16 mouse cellular contexts compared by ENCODE assay signal in genomic region chr5:3771512-3771911, GRCm38 (mm10). TPM values are rescaled to one million over a fixed set of nuclear protein-coding genes. Genes with fewer than 3 reads are reported as not detected.
DNase-seq lines count a peak whose midpoint lies in the region; ATAC-seq lines count a peak whose summit lies in the region.
"Had no signal": no experiment of that assay in that cellular context is flagged by ENCODE, and none has a peak within 500 bp of the region (broad histone marks: within the 10 kb centered on the region; RNA-seq: fewer than 3 reads in every experiment).

No protein-coding gene starts in this region.

- no peak for DNase-seq in midbrain, embryonic 10.5 days (ENCODE audit: low spot score)
- peak; percentile 66 for DNase-seq in embryonic facial prominence, embryonic 14.5 days (ENCODE audit: low spot score)
- DNase-seq in midbrain, embryonic 14.5 days: peak; percentile 33
- DNase-seq in liver, embryonic 11.5 days (ENCODE audit: low spot score): no peak
- DNase-seq: cerebellum, adult 2 months; heart, adult 11 months; kidney, adult 9 months; thymus, postnatal 25 days had no signal

- ATAC-seq in heart, embryonic 15.5 days (replicated peaks; ENCODE audit: insufficient number of reproducible peaks, insufficient read depth, low FRiP score, low read depth): no peak
- ATAC-seq in heart, embryonic 11.5 days (replicated peaks; ENCODE audit: insufficient number of reproducible peaks, low FRiP score, low TSS enrichment): no peak
- peak; percentile 34; the same call in 1 of the 2 replicates for ATAC-seq in midbrain, embryonic 12.5 days (ENCODE audit: low FRiP score, low read depth)
- ATAC-seq in embryonic facial prominence, embryonic 14.5 days (ENCODE audit: low read depth): no peak
- ATAC-seq in midbrain, embryonic 14.5 days (ENCODE audit: low FRiP score, low TSS enrichment): no peak
- ATAC-seq in liver, embryonic 11.5 days (replicated peaks; ENCODE audit: low FRiP score): no peak
- no peak for ATAC-seq in kidney, embryonic 16.5 days (ENCODE audit: low FRiP score, low TSS enrichment)
- ATAC-seq: activated CD4-positive, CD25-positive, alpha-beta regulatory T cell, adult 4 months had no signal

- H3K9me3 ChIP-seq in heart, embryonic 15.5 days (replicated peaks): no peaks in the 10 kb centered on the region
- H3K9me3 ChIP-seq in heart, embryonic 11.5 days (replicated peaks; ENCODE audit: control insufficient read depth, low read length): no peaks in the 10 kb centered on the region
- no peaks in the 10 kb centered on the region for H3K9me3 ChIP-seq in midbrain, embryonic 12.5 days
- no peaks in the 10 kb centered on the region for H3K9me3 ChIP-seq in midbrain, embryonic 10.5 days (replicated peaks)
- H3K9me3 ChIP-seq in embryonic facial prominence, embryonic 14.5 days (ENCODE audit: control insufficient read depth, low read length): no peaks in the 10 kb centered on the region
- no peaks in the 10 kb centered on the region for H3K9me3 ChIP-seq in midbrain, embryonic 14.5 days (ENCODE audit: control insufficient read depth, low read length)
- H3K9me3 ChIP-seq in liver, embryonic 11.5 days (ENCODE audit: control insufficient read depth, low read length): no peaks in the 10 kb centered on the region
- no peaks in the 10 kb centered on the region for H3K9me3 ChIP-seq in kidney, embryonic 16.5 days (ENCODE audit: low read length)
- H3K9me3 ChIP-seq: liver, embryonic 15.5 days; stomach, embryonic 15.5 days had no signal

- no peak overlapping the region for H3K9ac ChIP-seq in heart, embryonic 15.5 days
- no peak overlapping the region for H3K9ac ChIP-seq in heart, embryonic 11.5 days (ENCODE audit: low read depth, low read length)
- no peak overlapping the region for H3K9ac ChIP-seq in midbrain, embryonic 12.5 days (replicated peaks)
- no peak overlapping the region for H3K9ac ChIP-seq in embryonic facial prominence, embryonic 14.5 days (ENCODE audit: low read depth, low read length)
- no peak overlapping the region for H3K9ac ChIP-seq in midbrain, embryonic 14.5 days (replicated peaks; ENCODE audit: low read length)
- no peak overlapping the region for H3K9ac ChIP-seq in liver, embryonic 11.5 days (ENCODE audit: low read depth, low read length)
- no peak overlapping the region for H3K9ac ChIP-seq in kidney, embryonic 16.5 days (replicated peaks; ENCODE audit: low read length)
- H3K9ac ChIP-seq: liver, embryonic 15.5 days; stomach, embryonic 15.5 days had no signal

- no peak overlapping the region for H3K4me3 ChIP-seq in heart, embryonic 15.5 days
- no peak overlapping the region for H3K4me3 ChIP-seq in heart, embryonic 11.5 days (ENCODE audit: low read depth, low read length)
- H3K4me3 ChIP-seq in midbrain, embryonic 12.5 days: no peak overlapping the region
- no peak overlapping the region for H3K4me3 ChIP-seq in midbrain, embryonic 10.5 days
- H3K4me3 ChIP-seq in embryonic facial prominence, embryonic 14.5 days (ENCODE audit: low read depth, low read length): no peak overlapping the region
- H3K4me3 ChIP-seq in midbrain, embryonic 14.5 days (replicated peaks; ENCODE audit: low read depth, low read length): no peak overlapping the region
- H3K4me3 ChIP-seq in liver, embryonic 11.5 days (ENCODE audit: low read depth, low read length): no peak overlapping the region
- H3K4me3 ChIP-seq in kidney, embryonic 16.5 days (ENCODE audit: low read length): no peak overlapping the region
- H3K4me3 ChIP-seq: liver, embryonic 15.5 days; stomach, embryonic 15.5 days had no signal

- H3K4me2 ChIP-seq in heart, embryonic 15.5 days: peak overlapping the region; percentile 38; the same call in 1 of the 2 replicates
- no peak overlapping the region for H3K4me2 ChIP-seq in heart, embryonic 11.5 days
- H3K4me2 ChIP-seq in midbrain, embryonic 12.5 days (replicated peaks): no peak overlapping the region
- no peak overlapping the region for H3K4me2 ChIP-seq in embryonic facial prominence, embryonic 14.5 days (ENCODE audit: low read depth, low read length)
- H3K4me2 ChIP-seq in midbrain, embryonic 14.5 days (ENCODE audit: low read length): no peak overlapping the region
- H3K4me2 ChIP-seq in liver, embryonic 11.5 days: no peak overlapping the region
- H3K4me2 ChIP-seq in kidney, embryonic 16.5 days (replicated peaks; ENCODE audit: low read depth, low read length): no peak overlapping the region
- H3K4me2 ChIP-seq: liver, embryonic 15.5 days; stomach, embryonic 15.5 days had no signal

- H3K27ac ChIP-seq in heart, embryonic 15.5 days: no peak overlapping the region
- H3K27ac ChIP-seq in heart, embryonic 11.5 days (ENCODE audit: low read depth, low read length): no peak overlapping the region
- H3K27ac ChIP-seq in midbrain, embryonic 12.5 days (replicated peaks): no peak overlapping the region
- H3K27ac ChIP-seq in midbrain, embryonic 10.5 days (replicated peaks): no peak overlapping the region
- 0 out of 2 replicates have a peak overlapping the region, but pooled peaks have one; percentile 28 for H3K27ac ChIP-seq in embryonic facial prominence, embryonic 14.5 days (replicated peaks; ENCODE audit: low read depth, low read length)
- H3K27ac ChIP-seq in midbrain, embryonic 14.5 days (replicated peaks; ENCODE audit: low read depth, low read length): peak overlapping the region; percentile 41; the same call in 1 of the 2 replicates
- H3K27ac ChIP-seq in liver, embryonic 11.5 days (ENCODE audit: low read depth, low read length): no peak overlapping the region
- no peak overlapping the region for H3K27ac ChIP-seq in kidney, embryonic 16.5 days (ENCODE audit: low read length)
- H3K27ac ChIP-seq: liver, embryonic 15.5 days; macrophage; stomach, embryonic 15.5 days had no signal

- H3K36me3 ChIP-seq in heart, embryonic 15.5 days: no peaks in the 10 kb centered on the region; the same call in 1 of the 2 replicates
- 0 out of 2 replicates have a peak, but pooled peaks cover 3% of the 10 kb centered on the region for H3K36me3 ChIP-seq in heart, embryonic 11.5 days (ENCODE audit: control insufficient read depth, insufficient read depth, low read length)
- H3K36me3 ChIP-seq in midbrain, embryonic 12.5 days: 0 out of 2 replicates have a peak, but pooled peaks cover 9% of the 10 kb centered on the region
- peaks cover 22% of the 10 kb centered on the region for H3K36me3 ChIP-seq in midbrain, embryonic 10.5 days
- peaks cover 4% of the 10 kb centered on the region; the same call in 1 of the 2 replicates for H3K36me3 ChIP-seq in embryonic facial prominence, embryonic 14.5 days (ENCODE audit: control insufficient read depth, insufficient read depth, low read length)
- 0 out of 2 replicates have a peak, but pooled peaks cover 7% of the 10 kb centered on the region for H3K36me3 ChIP-seq in midbrain, embryonic 14.5 days (ENCODE audit: control insufficient read depth, insufficient read depth, low read length)
- H3K36me3 ChIP-seq in liver, embryonic 11.5 days (ENCODE audit: control insufficient read depth, insufficient read depth, low read length): no peaks in the 10 kb centered on the region
- peaks cover 8% of the 10 kb centered on the region; the same call in 1 of the 2 replicates for H3K36me3 ChIP-seq in kidney, embryonic 16.5 days (ENCODE audit: insufficient read depth, low read length)

- H3K27me3 ChIP-seq in heart, embryonic 15.5 days: no peaks in the 10 kb centered on the region
- H3K27me3 ChIP-seq in heart, embryonic 11.5 days (ENCODE audit: control insufficient read depth, insufficient read depth, low read length): no peaks in the 10 kb centered on the region
- no peaks in the 10 kb centered on the region for H3K27me3 ChIP-seq in midbrain, embryonic 12.5 days
- no peaks in the 10 kb centered on the region for H3K27me3 ChIP-seq in midbrain, embryonic 10.5 days (ENCODE audit: low read depth, poor library complexity, severe bottlenecking)
- no peaks in the 10 kb centered on the region for H3K27me3 ChIP-seq in embryonic facial prominence, embryonic 14.5 days (replicated peaks; ENCODE audit: control insufficient read depth, insufficient read depth, low read length)
- H3K27me3 ChIP-seq in midbrain, embryonic 14.5 days (ENCODE audit: control insufficient read depth, insufficient read depth, low read length): no peaks in the 10 kb centered on the region
- H3K27me3 ChIP-seq in liver, embryonic 11.5 days (replicated peaks; ENCODE audit: control insufficient read depth, insufficient read depth, low read length): no peaks in the 10 kb centered on the region
- no peaks in the 10 kb centered on the region for H3K27me3 ChIP-seq in kidney, embryonic 16.5 days (ENCODE audit: insufficient read depth, low read length)
- H3K27me3 ChIP-seq: liver, embryonic 15.5 days; stomach, embryonic 15.5 days had no signal

- WGBS in heart, embryonic 15.5 days: 69% methylated on average over 3 of the region's 3 CpGs
- WGBS in heart, embryonic 11.5 days (ENCODE audit: insufficient replicate concordance): 93% methylated on average over 3 of the region's 3 CpGs
- 68% methylated on average over 3 of the region's 3 CpGs for WGBS in midbrain, embryonic 12.5 days
- 82% methylated on average over 3 of the region's 3 CpGs for WGBS in midbrain, embryonic 10.5 days
- WGBS in embryonic facial prominence, embryonic 14.5 days: 63% methylated on average over 3 of the region's 3 CpGs
- 37% methylated on average over 3 of the region's 3 CpGs for WGBS in midbrain, embryonic 14.5 days
- 89% methylated on average over 3 of the region's 3 CpGs for WGBS in liver, embryonic 11.5 days
- 77% methylated on average over 3 of the region's 3 CpGs for WGBS in kidney, embryonic 16.5 days

- no peaks in the 10 kb centered on the region for H3K4me1 ChIP-seq in heart, embryonic 15.5 days (replicated peaks)
- no peaks in the 10 kb centered on the region for H3K4me1 ChIP-seq in heart, embryonic 11.5 days (ENCODE audit: control insufficient read depth, insufficient read depth, low read length)
- H3K4me1 ChIP-seq in midbrain, embryonic 12.5 days: no peaks in the 10 kb centered on the region
- no peaks in the 10 kb centered on the region for H3K4me1 ChIP-seq in midbrain, embryonic 10.5 days
- H3K4me1 ChIP-seq in embryonic facial prominence, embryonic 14.5 days (ENCODE audit: control insufficient read depth, insufficient read depth, low read length): no peaks in the 10 kb centered on the region
- peaks cover 8% of the 10 kb centered on the region; the same call in 1 of the 2 replicates for H3K4me1 ChIP-seq in midbrain, embryonic 14.5 days (ENCODE audit: control insufficient read depth, insufficient read depth, low read length)
- H3K4me1 ChIP-seq in liver, embryonic 11.5 days (replicated peaks; ENCODE audit: control insufficient read depth, insufficient read depth, low read length): no peaks in the 10 kb centered on the region
- no peaks in the 10 kb centered on the region for H3K4me1 ChIP-seq in kidney, embryonic 16.5 days (ENCODE audit: insufficient read depth, low read length)
- H3K4me1 ChIP-seq: liver, embryonic 15.5 days; stomach, embryonic 15.5 days had no signal

RNA-seq across cellular contexts. Expression of gene Ankib1, which starts 31.2 kb away (rescaled TPM):
- polyA plus RNA-seq in heart, embryonic 15.5 days (2015; fragmentation: Nextera tagmentation; extraction: Ambion mirVana): 5.0 and 6.8 TPM in 2 replicates
- polyA plus RNA-seq in heart, embryonic 11.5 days (2014; fragmentation: Nextera tagmentation; extraction: Ambion mirVana): 9.8 and 10.5 TPM in 2 replicates
- 22.6 and 23.3 TPM in 2 replicates for polyA plus RNA-seq in midbrain, embryonic 12.5 days (2016; fragmentation: Nextera tagmentation; extraction: Ambion mirVana)
- 9.5 and 11.5 TPM in 2 replicates for polyA plus RNA-seq in midbrain, embryonic 10.5 days (2016; fragmentation: Nextera tagmentation; extraction: Ambion mirVana)
- 13.2 and 15.2 TPM in 2 replicates for polyA plus RNA-seq in embryonic facial prominence, embryonic 14.5 days (2014; fragmentation: Nextera tagmentation; extraction: Ambion mirVana)
- 19.5 and 25.6 TPM in 2 replicates for polyA plus RNA-seq in midbrain, embryonic 14.5 days (2014; fragmentation: Nextera tagmentation; extraction: Ambion mirVana)
- polyA plus RNA-seq in liver, embryonic 11.5 days (2014; fragmentation: Nextera tagmentation; extraction: Ambion mirVana): 10.4 and 11.3 TPM in 2 replicates
- 11.5 and 12.1 TPM in 2 replicates for polyA plus RNA-seq in kidney, embryonic 16.5 days (2015; fragmentation: Nextera tagmentation; extraction: Ambion mirVana)

RNA-seq across cellular contexts. Expression of gene Krit1, which starts 31.5 kb away (rescaled TPM):
- 34.9 and 35.8 TPM in 2 replicates for polyA plus RNA-seq in heart, embryonic 15.5 days (2015; fragmentation: Nextera tagmentation; extraction: Ambion mirVana)
- polyA plus RNA-seq in heart, embryonic 11.5 days (2014; fragmentation: Nextera tagmentation; extraction: Ambion mirVana): 43.7 and 44.4 TPM in 2 replicates
- 81.6 and 83.9 TPM in 2 replicates for polyA plus RNA-seq in midbrain, embryonic 12.5 days (2016; fragmentation: Nextera tagmentation; extraction: Ambion mirVana)
- polyA plus RNA-seq in midbrain, embryonic 10.5 days (2016; fragmentation: Nextera tagmentation; extraction: Ambion mirVana): 62.6 and 66.4 TPM in 2 replicates
- 34.4 and 38.3 TPM in 2 replicates for polyA plus RNA-seq in embryonic facial prominence, embryonic 14.5 days (2014; fragmentation: Nextera tagmentation; extraction: Ambion mirVana)
- 56.9 and 68.8 TPM in 2 replicates for polyA plus RNA-seq in midbrain, embryonic 14.5 days (2014; fragmentation: Nextera tagmentation; extraction: Ambion mirVana)
- polyA plus RNA-seq in liver, embryonic 11.5 days (2014; fragmentation: Nextera tagmentation; extraction: Ambion mirVana): 38.2 and 38.8 TPM in 2 replicates
- polyA plus RNA-seq in kidney, embryonic 16.5 days (2015; fragmentation: Nextera tagmentation; extraction: Ambion mirVana): 44.6 and 48.8 TPM in 2 replicates

Comparison
In these comparisons a context has a peak if more than half of its experiments do, and no peak if none do; other contexts are left out.
1. H3K27ac ChIP-seq: peak in embryonic facial prominence, embryonic 14.5 days (single experiment) and midbrain, embryonic 14.5 days (single experiment); none in heart, embryonic 15.5 days (single experiment), heart, embryonic 11.5 days (single experiment), midbrain, embryonic 12.5 days (single experiment), midbrain, embryonic 10.5 days (single experiment), liver, embryonic 11.5 days (single experiment) and kidney, embryonic 16.5 days (single experiment).
2. DNase-seq: peak in embryonic facial prominence, embryonic 14.5 days (single experiment) and midbrain, embryonic 14.5 days (single experiment); none in midbrain, embryonic 10.5 days (single experiment) and liver, embryonic 11.5 days (single experiment).